Mouse (Mus musculus) cortical plate, adult 2 months (tissue): ENCODE measurements around the gene Ank3.
"Not testable (repeated sequence)": the region's sequence is repeated elsewhere in the genome, so short reads cannot be mapped to it uniquely, and the experiment has no call there.

Experiments
- CTCF ChIP-seq: fragments of 200-500 bp; IDR thresholded peaks from 2 replicates; pipeline ENCODE4 v1.5.1; 2011; ENCODE audit warnings: mild to moderate bottlenecking, control low read depth, low read length; ENCODE audit not compliant: insufficient read depth; ENCODE audit errors: extremely low read depth
- POLR2A ChIP-seq: fragments of 200-500 bp; IDR thresholded peaks from 2 replicates; pipeline ENCODE4 v1.6.1; 2011; ENCODE audit warnings: mild to moderate bottlenecking, low read length, control low read depth; ENCODE audit not compliant: insufficient read depth; ENCODE audit errors: extremely low read depth

GRCm38 (mm10) chr10:69910304-69910703, 511.7 kb downstream of the Ank3 start:
- not testable (repeated sequence) for TF ChIP-seq POLR2A, CTCF
